Mouse (Mus musculus) urinary bladder, postnatal 25 days (tissue): ENCODE results near the gene Pln.

Source experiments
- DNase-seq: peaks from one replicate; pipeline ENCODE4 v3.0.0; 2022; ENCODE audit warnings: low spot score

Gene Pln

GRCm38 (mm10) chr10:53337162-53337923 lies at the start of gene Pln:
Gene Pln (plus strand): TSS chr10:53337667.
- DNase-seq, result no peak

- DNase-seq, result no peak
These were observed 31.6 kb upstream of the Pln start for GRCm38 (mm10) chr10:53305867-53306266.

GRCm38 (mm10) chr10:53306674-53307073 lies 30.8 kb upstream of the Pln start:
- DNase-seq, result no peak

GRCm38 (mm10) chr10:53323367-53323766 lies 14.1 kb upstream of the Pln start:
- no peak for DNase-seq

GRCm38 (mm10) chr10:53324663-53325062 lies 12.8 kb upstream of the Pln start:
- no peak for DNase-seq

- no peak for DNase-seq
These were observed 11.1 kb upstream of the Pln start for GRCm38 (mm10) chr10:53326367-53326766.

GRCm38 (mm10) chr10:53329257-53329656 lies 8.2 kb upstream of the Pln start:
- DNase-seq, result no peak

- no peak for DNase-seq
These were observed 4.7 kb upstream of the Pln start for GRCm38 (mm10) chr10:53332752-53333151.

- DNase-seq, result no peak
These were observed 2.2 kb upstream of the Pln start for GRCm38 (mm10) chr10:53335266-53335665.

- no peak for DNase-seq
These were observed 1.5 kb upstream of the Pln start for GRCm38 (mm10) chr10:53335974-53336373.

GRCm38 (mm10) chr10:53339045-53339444 lies 1.6 kb downstream of the Pln start:
- DNase-seq, result no peak

- DNase-seq, result no peak
These were observed 4.0 kb downstream of the Pln start for GRCm38 (mm10) chr10:53341288-53341965.

GRCm38 (mm10) chr10:53342166-53342728 lies 4.8 kb downstream of the Pln start:
- no peak for DNase-seq

GRCm38 (mm10) chr10:53343384-53343783 lies 5.9 kb downstream of the Pln start:
- DNase-seq, result no peak

- no peak for DNase-seq
These were observed 6.4 kb downstream of the Pln start for GRCm38 (mm10) chr10:53343865-53344264.

GRCm38 (mm10) chr10:53345508-53345907 lies 8.0 kb downstream of the Pln start:
- no peak for DNase-seq

GRCm38 (mm10) chr10:53346506-53346905 lies 9.0 kb downstream of the Pln start:
- DNase-seq, result peak; percentile 32

- no peak for DNase-seq
These were observed 9.4 kb downstream of the Pln start for GRCm38 (mm10) chr10:53346916-53347315.

GRCm38 (mm10) chr10:53347787-53348755 lies 10.6 kb downstream of the Pln start:
- peak; percentile 35 for DNase-seq

GRCm38 (mm10) chr10:53349254-53349653 lies 11.8 kb downstream of the Pln start:
- no peak for DNase-seq

- no peak for DNase-seq
These were observed 16.2 kb downstream of the Pln start for GRCm38 (mm10) chr10:53353665-53354064.

- no peak for DNase-seq
These were observed 21.5 kb downstream of the Pln start for GRCm38 (mm10) chr10:53359016-53359415.
